Mouse (Mus musculus) thymus, postnatal 14 days (tissue): ENCODE data around the gene Sfi1.
"Not testable (repeated sequence)": the region's sequence is repeated elsewhere in the genome, so short reads cannot be mapped to it uniquely, and the experiment has no call there.

Experiments
- DNase-seq: peaks from one replicate; pipeline ENCODE4 v3.0.0; 2021

The Sfi1 gene

GRCm38 (mm10) chr11:3143984-3144383 is 49.3 kb downstream of the Sfi1 start:
- DNase-seq = not testable (repeated sequence)

DNA sequence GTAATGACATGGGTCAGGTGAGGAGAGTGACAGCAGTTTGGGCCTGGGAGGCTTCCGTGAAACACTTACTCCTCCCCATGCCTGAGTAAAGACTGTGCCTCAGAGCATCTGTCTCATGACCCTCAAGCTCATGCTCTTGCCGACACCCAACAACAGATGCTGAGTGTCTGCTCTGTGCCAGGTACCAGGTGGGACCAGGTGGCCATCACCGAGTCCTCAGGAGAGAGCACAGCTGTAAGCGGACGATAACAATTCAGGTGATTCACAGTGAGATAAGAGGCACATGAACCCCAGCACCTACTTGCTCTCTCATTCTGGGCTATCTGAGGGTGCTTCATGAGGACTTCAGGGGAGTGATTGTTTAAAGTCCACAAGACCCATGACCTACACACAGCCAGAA is 50.9 kb downstream of the Sfi1 start:
- DNase-seq = peak; percentile 70

DNA sequence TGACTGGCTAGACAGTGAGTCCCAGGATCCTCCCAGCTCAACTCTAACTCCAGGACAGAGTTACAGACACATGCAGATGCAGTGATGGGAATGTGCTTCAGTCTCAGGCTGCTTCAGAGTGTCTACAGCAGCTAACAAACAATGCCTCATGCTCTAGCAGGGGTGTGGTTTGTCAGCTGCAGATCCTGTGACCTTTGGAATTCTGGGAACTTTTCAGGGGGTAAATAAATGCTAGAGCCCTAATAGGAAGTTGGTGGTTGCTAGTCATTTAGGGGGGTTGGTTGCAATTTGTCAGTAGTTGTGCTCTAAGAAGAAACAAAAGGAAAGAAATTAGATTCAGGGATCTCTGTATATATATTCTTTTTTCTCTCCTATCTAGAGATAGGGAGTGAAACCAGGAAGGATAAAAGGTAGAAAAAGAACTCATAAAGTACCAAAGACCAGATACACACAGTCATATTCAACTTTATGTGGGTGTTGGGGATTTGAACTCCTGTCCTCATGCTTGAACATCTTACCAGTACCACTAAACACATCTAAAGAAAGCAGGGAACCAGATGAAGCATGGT is 52.2 kb downstream of the Sfi1 start:
- DNase-seq = not testable (repeated sequence)

DNA sequence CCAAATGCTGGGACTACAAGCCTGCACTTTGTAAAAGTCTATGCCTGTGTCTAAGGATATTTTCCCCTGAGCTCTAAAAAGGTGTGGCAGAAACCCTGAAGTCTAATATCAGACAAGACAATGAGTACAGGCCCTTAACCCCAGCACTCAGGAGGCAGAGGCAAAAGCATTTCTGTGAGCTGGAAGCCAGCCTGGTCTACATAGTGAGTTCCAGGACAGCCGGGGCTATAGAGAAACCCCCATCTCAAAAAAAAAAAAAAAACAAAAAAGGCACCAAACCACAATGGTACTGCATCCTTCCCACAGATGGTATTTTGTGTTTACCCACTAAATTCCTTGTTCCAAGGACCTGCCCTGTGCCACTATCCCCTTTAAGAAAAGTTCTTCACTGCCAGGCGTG is 54.9 kb downstream of the Sfi1 start:
- DNase-seq = peak; percentile 43

DNA sequence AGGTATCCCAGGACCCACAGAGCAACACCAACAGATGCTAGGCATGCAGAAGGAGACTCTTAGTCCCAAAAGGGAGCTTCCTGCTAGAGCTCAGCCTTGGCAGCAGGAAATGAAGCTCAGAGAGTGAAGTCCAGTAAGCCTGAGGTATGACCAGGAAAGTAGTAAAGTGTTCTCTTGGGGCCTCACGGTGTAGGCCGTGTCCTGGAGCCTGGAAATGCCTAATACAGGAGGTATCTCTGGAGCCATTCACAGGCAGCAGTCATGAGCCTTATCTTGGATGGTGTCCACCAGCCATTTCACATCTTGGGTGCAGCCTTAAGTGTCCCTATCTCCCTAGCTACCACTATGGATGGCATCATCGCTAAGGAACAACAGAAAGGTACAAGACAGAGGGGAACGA is 56.0 kb downstream of the Sfi1 start:
- DNase-seq = peak; percentile 42

- not testable (repeated sequence) for DNase-seq
Observed at GRCm38 (mm10) chr11:3135956-3136355, 57.3 kb downstream of the Sfi1 start.

- DNase-seq = not testable (repeated sequence)
Observed at GRCm38 (mm10) chr11:3135391-3135790, 57.9 kb downstream of the Sfi1 start.

- DNase-seq = not testable (repeated sequence)
Observed at GRCm38 (mm10) chr11:3133360-3133759, 59.9 kb downstream of the Sfi1 start.

DNA sequence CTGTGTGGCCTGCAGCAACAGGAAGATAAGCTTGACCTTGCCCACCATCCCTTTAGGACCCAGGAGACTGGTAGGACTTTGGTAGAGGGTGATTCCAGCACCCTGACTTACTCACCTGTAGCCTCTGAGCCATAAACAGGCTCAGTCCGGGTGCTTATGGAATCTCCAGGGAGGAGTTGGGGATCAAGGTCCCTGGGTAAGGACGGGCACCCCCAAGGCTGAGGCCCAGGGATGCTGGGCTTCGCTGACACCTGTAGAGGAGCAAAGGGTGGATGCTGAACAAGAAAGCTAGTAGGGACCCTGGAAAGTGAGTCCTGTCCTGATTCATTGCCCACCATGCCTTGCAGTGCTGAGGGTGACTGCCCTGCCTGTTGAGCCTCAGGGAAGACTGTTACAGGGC is 60.3 kb downstream of the Sfi1 start:
- peak; percentile 21 for DNase-seq

GRCm38 (mm10) chr11:3132001-3132400 is 61.3 kb downstream of the Sfi1 start:
- DNase-seq = peak; percentile 58

- DNase-seq = peak; percentile 71
Observed at GRCm38 (mm10) chr11:3129852-3130251, 63.4 kb downstream of the Sfi1 start.

DNA sequence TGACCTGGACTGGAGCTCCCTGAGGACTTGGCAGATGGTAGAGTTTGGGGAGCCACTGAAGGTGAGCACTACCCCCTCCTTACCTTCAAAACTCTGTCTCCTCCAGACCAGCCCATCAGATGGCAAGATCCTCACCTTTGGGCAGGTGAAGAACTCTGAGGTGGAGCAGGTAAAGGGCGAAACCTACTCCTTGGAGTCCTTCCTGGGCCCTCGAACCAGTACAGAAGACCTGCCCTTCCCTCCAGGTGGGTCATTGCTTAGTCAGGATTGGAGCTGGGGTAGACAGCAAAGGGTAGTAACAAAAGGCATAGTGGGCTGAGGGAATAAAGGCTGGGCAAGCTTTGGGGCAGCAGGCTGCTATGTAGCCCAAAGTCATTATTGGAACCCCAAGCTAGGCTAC is 64.0 kb downstream of the Sfi1 start:
- DNase-seq = peak; percentile 19

DNA sequence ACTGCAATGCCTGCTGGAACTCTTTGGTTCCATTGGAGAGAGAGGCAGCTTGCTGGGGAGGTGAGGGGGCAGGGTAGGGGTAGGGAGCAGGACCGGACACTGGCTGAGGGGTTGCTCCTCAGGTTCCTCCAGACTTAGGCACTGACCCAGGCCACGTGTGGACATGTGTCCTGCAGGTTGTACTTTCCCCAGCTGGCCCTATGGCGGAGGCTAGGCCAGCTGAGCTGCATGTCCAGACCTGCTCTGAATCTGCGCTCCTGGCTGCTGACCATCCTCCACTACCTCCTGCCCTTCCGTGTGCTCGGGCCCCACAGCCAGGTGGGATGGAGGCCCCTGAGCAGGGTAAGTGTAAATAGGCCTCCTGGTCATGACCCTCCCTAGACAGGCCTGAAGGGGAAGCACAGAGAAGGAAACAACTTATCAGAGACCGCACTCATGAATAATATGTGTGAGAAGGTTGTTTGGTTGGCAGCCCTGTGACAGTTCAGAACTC is 65.9 kb downstream of the Sfi1 start:
- DNase-seq = peak; percentile 47

DNA sequence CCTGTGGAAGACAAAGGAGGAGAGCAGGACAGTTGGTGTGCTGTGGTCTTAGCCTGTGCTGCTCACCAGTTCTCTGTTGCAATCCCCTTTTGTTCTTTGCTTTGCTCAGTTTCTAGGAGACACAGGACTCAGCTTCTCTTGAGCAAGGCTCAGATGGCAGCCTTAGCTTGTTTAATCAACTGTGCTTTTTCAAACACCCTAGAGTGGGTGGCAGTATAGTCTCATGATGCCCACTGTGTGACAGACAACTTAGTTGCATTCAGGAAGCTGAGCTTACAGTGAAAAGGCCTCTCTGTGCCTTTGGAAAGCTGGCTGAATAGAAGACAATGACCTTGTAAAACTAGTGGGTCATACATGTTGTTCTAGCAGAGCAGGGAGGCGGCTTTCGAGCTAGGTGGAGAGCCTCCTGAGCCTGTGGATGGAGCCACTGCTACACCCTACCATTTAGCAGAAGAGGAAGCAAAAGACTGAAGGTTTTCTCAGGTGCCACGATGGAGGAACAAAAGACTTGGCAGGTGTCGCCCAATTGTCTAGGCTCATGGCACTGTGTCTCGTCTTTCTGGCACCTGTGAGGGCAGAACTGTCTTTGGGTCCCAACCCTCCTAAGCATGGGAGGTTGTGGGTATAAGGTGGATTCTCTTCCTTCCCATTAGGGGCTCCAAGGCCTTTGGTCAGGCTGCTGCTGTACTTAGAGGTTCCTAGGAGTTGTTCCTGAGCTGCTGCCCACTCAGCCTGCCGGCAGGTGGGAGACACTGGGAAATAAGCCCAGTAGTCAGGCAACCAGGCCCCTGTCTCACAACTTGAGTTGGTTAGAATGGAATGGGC is 66.6 kb downstream of the Sfi1 start:
- peak; percentile 81 for DNase-seq

GRCm38 (mm10) chr11:3125922-3126321 is 67.3 kb downstream of the Sfi1 start:
- DNase-seq = peak; percentile 18

- peak; percentile 44 for DNase-seq
Observed at GRCm38 (mm10) chr11:3124932-3125810, 68.1 kb downstream of the Sfi1 start.

GRCm38 (mm10) chr11:3114403-3114802 is 78.9 kb downstream of the Sfi1 start:
- no peak for DNase-seq

DNA sequence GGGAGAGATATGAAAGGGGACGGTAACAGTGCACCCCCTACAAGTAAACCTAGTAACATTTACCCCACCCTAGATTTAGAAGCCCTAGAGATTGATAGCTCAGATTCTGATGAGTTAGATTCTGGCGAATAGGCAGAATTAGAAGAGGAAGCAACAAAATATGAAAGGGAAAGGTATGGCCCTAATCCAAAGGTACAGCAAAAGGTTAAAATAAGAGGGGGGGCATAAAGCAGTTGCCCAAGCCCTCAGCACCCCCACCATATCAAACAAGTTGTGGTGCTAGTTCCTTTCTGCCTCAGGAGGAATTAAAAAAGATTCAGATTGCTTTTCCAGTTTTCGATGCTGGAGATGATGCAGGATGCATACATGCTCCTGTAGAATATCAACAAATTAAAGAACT is 87.1 kb downstream of the Sfi1 start:
- DNase-seq = no peak

DNA sequence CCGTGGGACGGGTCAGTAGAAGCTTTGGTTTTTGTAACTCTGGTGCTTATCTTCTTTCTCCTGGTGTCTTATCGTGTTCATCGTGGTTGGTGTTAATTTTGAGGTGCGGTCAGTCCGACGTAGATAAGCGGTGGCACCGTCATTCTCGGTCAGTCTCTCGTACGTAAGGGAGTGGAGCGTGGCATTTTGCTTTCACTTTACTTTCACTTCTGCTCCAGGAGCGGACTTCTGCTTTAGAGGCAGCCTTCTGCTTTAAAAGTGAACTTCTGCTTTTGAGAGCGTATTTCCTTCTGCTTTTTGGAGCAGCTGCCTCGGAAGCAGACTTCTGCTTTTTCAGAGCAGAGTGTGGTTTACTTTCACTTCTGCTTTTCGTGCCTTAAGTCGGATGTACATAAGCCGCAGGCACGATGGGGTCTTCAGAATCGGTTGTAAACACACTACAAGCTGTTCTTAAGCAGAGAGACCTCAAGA is 88.0 kb downstream of the Sfi1 start:
- peak; percentile 58 for DNase-seq

DNA sequence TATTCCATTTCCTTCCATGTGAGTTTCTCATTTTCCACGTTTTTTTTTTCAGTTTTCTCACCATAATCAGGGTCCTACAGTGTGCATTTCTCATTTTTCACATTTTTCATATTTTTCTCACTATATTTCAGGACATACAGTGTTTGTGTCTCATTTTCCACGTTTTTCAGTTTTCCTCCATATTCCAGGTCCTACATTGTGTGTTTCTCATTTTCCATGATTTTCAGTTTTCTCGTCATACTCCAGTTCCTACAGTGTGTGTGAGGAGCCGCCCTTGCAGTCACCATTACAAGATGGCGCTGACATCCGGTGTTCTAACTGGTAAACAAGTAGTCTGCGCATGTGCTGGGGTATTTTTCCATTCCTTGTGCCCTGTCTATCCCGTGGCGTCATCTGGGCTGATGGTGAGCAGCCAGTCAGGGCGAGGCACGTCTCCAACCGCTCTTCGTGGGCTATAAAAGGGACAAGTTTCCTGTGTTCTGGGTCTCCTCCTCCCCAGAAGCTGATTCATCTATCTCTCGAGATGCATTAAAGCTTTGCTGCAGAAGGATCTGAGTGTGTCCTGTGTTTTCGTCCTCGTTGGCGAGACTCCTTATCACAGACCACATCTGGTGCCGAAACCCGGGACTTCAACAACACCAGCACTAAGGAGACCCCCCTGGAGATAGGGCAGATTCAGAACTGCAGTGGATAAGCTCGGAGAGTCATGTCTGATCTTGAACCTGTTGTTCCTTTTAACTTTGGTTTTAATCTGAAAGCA is 88.6 kb downstream of the Sfi1 start:
- peak; percentile 78 for DNase-seq

DNA sequence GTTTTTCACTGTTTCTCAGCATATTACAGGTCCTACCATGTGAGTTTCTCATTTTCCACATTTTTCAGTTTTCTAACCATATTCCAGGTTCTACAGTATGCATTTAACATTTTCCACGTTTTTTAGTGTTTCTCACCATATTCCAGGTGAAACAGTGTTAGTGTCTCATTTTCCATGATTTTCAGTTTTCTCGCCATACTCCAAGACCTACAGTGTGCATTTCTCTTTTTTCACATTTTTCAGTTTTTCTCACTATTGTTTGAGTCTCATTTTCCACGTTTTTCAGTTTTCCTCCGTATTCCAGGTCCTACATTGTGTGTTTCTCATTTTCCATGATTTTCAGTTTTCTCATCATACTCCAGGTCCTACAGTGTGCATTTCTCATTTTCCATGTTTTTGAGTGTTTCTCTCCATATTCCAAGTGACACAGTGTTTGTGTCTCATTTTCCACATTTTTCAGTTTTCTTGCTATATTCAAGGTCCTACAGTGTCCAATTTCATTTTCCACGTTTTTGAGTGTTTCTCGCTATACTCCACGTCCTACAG is 89.6 kb downstream of the Sfi1 start:
- DNase-seq = no peak

- not testable (repeated sequence) for DNase-seq
Observed at GRCm38 (mm10) chr11:3102626-3103025, 90.6 kb downstream of the Sfi1 start.
